Mouse (Mus musculus) cerebellum, postnatal 4 days (tissue): ENCODE data around the gene Cerk.

ENCODE experiments used
- DNase-seq, 2 experiments: peaks; one replicate each; pipeline ENCODE4 v3.0.0; 2022; ENCODE audit warnings: low spot score in 2 of 2, mixed read lengths in 1 of 2

The Cerk gene

DNA sequence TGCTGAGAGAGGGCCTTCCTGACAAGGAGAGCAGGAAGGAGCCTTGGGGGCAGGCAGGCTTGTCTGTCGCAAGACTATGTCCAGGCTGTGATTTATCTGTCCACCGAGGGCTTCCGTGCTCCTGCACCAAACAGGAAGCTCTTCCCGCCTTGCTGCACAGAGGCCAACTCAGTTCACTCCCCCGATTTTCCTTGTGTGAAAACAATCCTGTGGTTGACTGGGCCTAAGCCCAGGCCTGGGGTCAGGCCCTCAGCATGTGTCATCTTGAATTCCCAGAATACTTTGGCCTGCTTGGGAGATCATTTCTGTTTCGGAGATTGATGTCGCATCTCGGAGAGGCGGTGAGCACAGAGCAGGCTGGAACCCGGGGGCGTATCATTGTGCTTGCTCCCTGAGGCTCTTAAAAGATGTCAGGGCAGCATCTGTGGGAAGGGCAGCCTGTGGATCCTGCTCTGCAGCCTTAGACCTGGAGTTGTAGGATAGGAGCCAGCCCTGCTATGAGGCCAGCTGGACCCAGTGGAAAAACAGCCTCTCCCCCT is 95.9 kb downstream of the Cerk start:
- DNase-seq = no peak
